Comparison of ENCODE assay signal across 8 mouse cellular contexts in genomic region chr4:86886160-86886878, GRCm38 (mm10). TPM values are rescaled to one million over a fixed set of nuclear protein-coding genes. Genes with fewer than 3 reads are reported as not detected.
DNase-seq lines count a peak whose midpoint lies in the region; ATAC-seq and TF ChIP-seq lines count a peak whose summit lies in the region.

No protein-coding gene starts in this region.

- 0 out of 2 replicates have a peak, but pooled peaks cover 2% of the 10 kb centered on the region for H3K9me3 ChIP-seq in forebrain, embryonic 16.5 days (ENCODE audit: control insufficient read depth, low read length)
- H3K9me3 ChIP-seq in liver, embryonic 14.5 days (ENCODE audit: control insufficient read depth, low read length): no peaks in the 10 kb centered on the region

- no peak for TF ChIP-seq EP300 in liver, embryonic 14.5 days (IDR thresholded peaks at IDR 0.05; ENCODE audit: low read depth)

- no peaks in the 10 kb centered on the region for H3K36me3 ChIP-seq in forebrain, embryonic 16.5 days (ENCODE audit: control insufficient read depth, insufficient read depth)
- no peaks in the 10 kb centered on the region for H3K36me3 ChIP-seq in liver, embryonic 14.5 days (replicated peaks; ENCODE audit: control insufficient read depth, insufficient read depth, low read depth)

- 51% methylated on average over 18 of the region's 18 CpGs for WGBS in forebrain, embryonic 16.5 days
- 2% methylated on average over 18 of the region's 18 CpGs for WGBS in liver, embryonic 14.5 days (ENCODE audit: insufficient replicate concordance)
- 48% methylated on average over 18 of the region's 18 CpGs for WGBS in cerebellum, adult 2 months

- H3K27me3 ChIP-seq in forebrain, embryonic 16.5 days (replicated peaks; ENCODE audit: control insufficient read depth, insufficient read depth, low read length): 0 out of 2 replicates have a peak, but pooled peaks cover 2% of the 10 kb centered on the region
- no peaks in the 10 kb centered on the region for H3K27me3 ChIP-seq in liver, embryonic 14.5 days (ENCODE audit: control insufficient read depth, insufficient read depth, low read length)
- no peaks in the 10 kb centered on the region; the same call in 1 of the 2 replicates for H3K27me3 ChIP-seq in cerebellum, adult 2 months (ENCODE audit: control insufficient read depth, insufficient read depth, low read length)

- no peak overlapping the region for H3K27ac ChIP-seq in forebrain, embryonic 16.5 days (ENCODE audit: low read length)
- peak overlapping the region; percentile 52 for H3K27ac ChIP-seq in liver, embryonic 14.5 days
- no peak overlapping the region for H3K27ac ChIP-seq in cerebellum, adult 2 months (ENCODE audit: insufficient read depth, low read length)

- H3K4me3 ChIP-seq in forebrain, embryonic 16.5 days (replicated peaks; ENCODE audit: low read length): no peak overlapping the region
- peak overlapping the region; percentile 56 to 71 for H3K4me3 ChIP-seq in liver, embryonic 14.5 days (ENCODE audit: insufficient read depth in 1 of 2, low read depth in 2 of 2, low read length in 2 of 2)
- no peak overlapping the region for H3K4me3 ChIP-seq in cerebellum, adult 2 months (replicated peaks; ENCODE audit: insufficient read depth, low read depth, low read length)

- ATAC-seq in forebrain, embryonic 16.5 days: 0 out of 2 replicates have a peak, but pooled peaks have one; percentile 26
- ATAC-seq in liver, embryonic 14.5 days (ENCODE audit: insufficient read depth): peak; percentile 83

- DNase-seq in CD4-positive, CD25-positive, alpha-beta regulatory T cell, adult 2 months (ENCODE audit: low read depth, low spot score): peak; percentile 83
- DNase-seq in adrenal gland, postnatal 14 days: peak; percentile 83
- peak; percentile 88 for DNase-seq in induced T-regulatory cell, adult 2 months (ENCODE audit: low read depth)
- DNase-seq in liver, embryonic 14.5 days (ENCODE audit: low read depth in 3 of 3, low spot score in 3 of 3): peak; percentile 47 to 59 (median 52)
- DNase-seq in natural killer cell, adult 2 months (ENCODE audit: low spot score in 2 of 2): peak; percentile 36 to 57
- DNase-seq in urinary bladder, postnatal 4 days (ENCODE audit: low spot score in 2 of 2): no peak
- no peak for DNase-seq in cerebellum, adult 2 months

- no peak for TF ChIP-seq POLR2A in cerebellum, adult 2 months (IDR thresholded peaks at IDR 0.05; ENCODE audit: borderline replicate concordance, insufficient read depth, low read length)

- peak overlapping the region; percentile 1; the same call in 1 of the 2 replicates for H3K4me2 ChIP-seq in forebrain, embryonic 16.5 days (ENCODE audit: low read length)
- H3K4me2 ChIP-seq in liver, embryonic 14.5 days (ENCODE audit: low read depth): peak overlapping the region; percentile 86

- H3K4me1 ChIP-seq in forebrain, embryonic 16.5 days (replicated peaks; ENCODE audit: control insufficient read depth, insufficient read depth, low read length): no peaks in the 10 kb centered on the region
- H3K4me1 ChIP-seq in liver, embryonic 14.5 days (replicated peaks; ENCODE audit: control insufficient read depth in 2 of 2, insufficient read depth in 2 of 2, low read length in 1 of 2): peaks cover 9 to 20% of the 10 kb centered on the region in 2 experiments
- H3K4me1 ChIP-seq in cerebellum, adult 2 months (ENCODE audit: control insufficient read depth, insufficient read depth, low read length): no peaks in the 10 kb centered on the region

- TF ChIP-seq CTCF in liver, embryonic 14.5 days (IDR thresholded peaks at IDR 0.05; ENCODE audit: low read depth): 0 out of 2 replicates have a peak, but pooled peaks have one; percentile 3
- TF ChIP-seq CTCF in cerebellum, adult 2 months (IDR thresholded peaks at IDR 0.05; ENCODE audit: borderline replicate concordance, insufficient read depth, low read depth, low read length): no peak

- H3K9ac ChIP-seq in forebrain, embryonic 16.5 days (replicated peaks; ENCODE audit: low read depth, low read length): no peak overlapping the region
- H3K9ac ChIP-seq in liver, embryonic 14.5 days (replicated peaks): peak overlapping the region; percentile 47

RNA-seq across cellular contexts. Expression of gene Acer2, which starts 12.1 kb away (rescaled TPM):
- 40.3 and 52.8 TPM in 2 replicates for total RNA-seq in adrenal gland, postnatal 14 days (2021)
- 10.5 and 11.7 TPM in 2 replicates for polyA plus RNA-seq in forebrain, embryonic 16.5 days (2015; fragmentation: Nextera tagmentation; extraction: Ambion mirVana)
- 1.9 and 2.6 TPM in 2 replicates for polyA plus RNA-seq in liver, embryonic 14.5 days (2012; rRNA removed)
- 4.3 and 4.5 TPM in 2 replicates for polyA plus RNA-seq in liver, embryonic 14.5 days (2014; fragmentation: Nextera tagmentation; extraction: Ambion mirVana)
- 6.2 and 6.7 TPM in 2 replicates for polyA plus RNA-seq in cerebellum, adult 2 months (2012; rRNA removed)

RNA-seq across cellular contexts. Expression of gene Rps6, which starts 29.1 kb away (rescaled TPM):
- total RNA-seq in adrenal gland, postnatal 14 days (2021): 834 and 975 TPM in 2 replicates
- 371 and 373 TPM in 2 replicates for polyA plus RNA-seq in forebrain, embryonic 16.5 days (2015; fragmentation: Nextera tagmentation; extraction: Ambion mirVana)
- 885 and 1,231 TPM in 2 replicates for polyA plus RNA-seq in liver, embryonic 14.5 days (2012; rRNA removed)
- polyA plus RNA-seq in liver, embryonic 14.5 days (2014; fragmentation: Nextera tagmentation; extraction: Ambion mirVana): 593 and 603 TPM in 2 replicates
- 691 and 755 TPM in 2 replicates for polyA plus RNA-seq in cerebellum, adult 2 months (2012; rRNA removed)

Comparison
In these comparisons a context has a peak if more than half of its experiments do, and no peak if none do; other contexts are left out.
1. DNase-seq: peak in CD4-positive, CD25-positive, alpha-beta regulatory T cell, adult 2 months (single experiment), adrenal gland, postnatal 14 days (single experiment), induced T-regulatory cell, adult 2 months (single experiment), liver, embryonic 14.5 days (3 of 3) and natural killer cell, adult 2 months (2 of 2); none in urinary bladder, postnatal 4 days (0 of 2) and cerebellum, adult 2 months (0 of 2).
2. H3K4me3 ChIP-seq: peak in liver, embryonic 14.5 days (2 of 2); none in forebrain, embryonic 16.5 days (single experiment) and cerebellum, adult 2 months (single experiment).